Mouse (Mus musculus) lung, adult 2 months (tissue): ENCODE results near the gene Slc22a8. TPM values are rescaled to one million over a fixed set of nuclear protein-coding genes. Genes with fewer than 3 reads are reported as not detected.

Experiments
- DNase-seq: peaks from one replicate; pipeline ENCODE4 v3.0.0; 2022
- H3K4me1 ChIP-seq: fragments of 200-500 bp; 2 replicates; pipeline ENCODE4 v1.6.1; 2011; ENCODE audit warnings: low read length; ENCODE audit not compliant: control insufficient read depth, insufficient read depth
- H3K4me3 ChIP-seq: fragments of 200-500 bp; replicated peaks from 2 replicates; pipeline ENCODE3; 2011; ENCODE audit warnings: low read depth, mild to moderate bottlenecking, control low read depth, low read length; ENCODE audit errors: extremely low read depth
- CTCF ChIP-seq: fragments of 200-500 bp; IDR thresholded peaks from 2 replicates; pipeline ENCODE4 v1.5.1; 2011; ENCODE audit warnings: mild to moderate bottlenecking, low read length, control low read depth; ENCODE audit not compliant: insufficient read depth
- POLR2A ChIP-seq: fragments of 200-500 bp; IDR thresholded peaks from 2 replicates; pipeline ENCODE4 v1.6.1; 2011; ENCODE audit warnings: low read depth, mild to moderate bottlenecking, control low read depth, low read length, borderline replicate concordance; ENCODE audit errors: extremely low read depth
- WGBS: fragments of 180-500 bp; shearing (Covaris S2); methylation state at CpG from one replicate; pipeline ENCODE4 v1.1.7; 2018; 5-methylcytosine and 5-hydroxymethylcytosine counted together
- polyA plus RNA-seq: library from polyadenylated mRNA; depleted of rRNA; stranded (reverse); fragments of >200 nt; gene quantifications from 2 replicates; pipeline ENCODE4 v1.2.3, GENCODE M21; 2012

Slc22a8 gene
- polyA plus RNA-seq, 1 experiment, result not detected

DNA sequence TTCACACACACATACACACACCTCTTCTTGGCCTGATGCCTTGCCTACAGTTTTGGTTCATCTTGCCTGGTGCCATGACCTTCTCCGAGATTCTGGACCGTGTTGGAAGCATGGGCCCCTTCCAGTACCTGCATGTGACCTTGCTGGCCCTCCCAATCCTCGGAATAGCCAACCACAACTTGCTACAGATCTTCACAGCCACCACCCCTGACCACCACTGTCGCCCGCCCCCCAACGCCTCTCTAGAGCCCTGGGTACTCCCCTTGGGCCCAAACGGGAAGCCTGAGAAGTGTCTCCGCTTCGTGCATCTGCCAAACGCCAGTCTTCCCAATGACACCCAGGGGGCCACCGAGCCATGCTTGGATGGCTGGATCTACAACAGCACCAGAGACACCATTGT lies 2.8 kb downstream of the Slc22a8 start:
- no peaks in the 10 kb centered on the region for H3K4me1 ChIP-seq
- H3K4me3 ChIP-seq, result no peak overlapping the region
- TF ChIP-seq POLR2A (no peak), CTCF (no peak)
- 83% methylated on average over 11 of the region's 11 CpGs for WGBS
- DNase-seq, result no peak

DNA sequence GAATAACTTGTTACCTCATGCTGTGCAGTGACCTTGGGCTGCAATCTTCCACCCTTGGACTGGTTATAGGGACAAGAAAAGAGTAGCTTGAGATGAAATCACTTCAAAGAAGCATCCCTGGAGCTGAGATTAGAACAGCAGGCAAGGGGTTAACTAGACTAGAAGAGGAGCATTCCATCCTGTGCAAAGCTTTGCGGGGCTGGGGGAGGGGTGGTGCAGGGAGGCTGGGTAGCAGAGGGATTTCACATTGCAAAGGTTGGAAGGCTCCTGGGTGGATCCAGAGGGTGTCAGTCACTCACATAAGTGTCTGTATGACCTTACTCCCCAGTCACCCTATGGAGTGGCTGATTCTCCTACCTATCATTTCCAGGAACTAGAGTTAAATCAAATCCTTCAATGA lies 3.5 kb downstream of the Slc22a8 start:
- TF ChIP-seq POLR2A (no peak), CTCF (no peak)
- Histone ChIP-seq H3K4me3 (no peak overlapping the region), H3K4me1 (no peaks in the 10 kb centered on the region)
- DNase-seq, result no peak
- WGBS, result 4% methylated on average over 1 of the region's 1 CpGs

DNA sequence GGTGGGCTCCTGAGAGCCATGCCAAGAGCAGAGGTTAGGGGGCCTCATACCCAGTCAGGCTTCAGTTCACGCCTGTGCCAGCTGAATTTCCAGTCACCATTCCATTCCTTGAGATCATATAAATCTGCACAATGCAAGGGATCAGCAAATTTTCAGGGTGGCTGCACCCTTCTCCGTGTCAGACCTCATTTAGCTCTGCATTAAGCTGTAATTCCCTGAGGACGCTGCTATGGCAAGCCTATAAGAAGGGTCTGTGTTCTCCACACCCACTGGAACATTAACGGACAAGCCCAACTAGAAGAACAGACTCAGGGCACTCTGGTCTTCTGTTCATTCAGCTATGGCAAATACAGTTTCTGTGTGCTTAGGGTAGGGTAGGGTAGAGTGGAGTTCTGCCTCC lies 6.2 kb downstream of the Slc22a8 start:
- DNase-seq, result no peak
- no peak overlapping the region for H3K4me3 ChIP-seq
- TF ChIP-seq POLR2A, result no peak
- no peak for TF ChIP-seq CTCF
- 69% methylated on average over 4 of the region's 4 CpGs for WGBS
- H3K4me1 ChIP-seq, result no peaks in the 10 kb centered on the region

DNA sequence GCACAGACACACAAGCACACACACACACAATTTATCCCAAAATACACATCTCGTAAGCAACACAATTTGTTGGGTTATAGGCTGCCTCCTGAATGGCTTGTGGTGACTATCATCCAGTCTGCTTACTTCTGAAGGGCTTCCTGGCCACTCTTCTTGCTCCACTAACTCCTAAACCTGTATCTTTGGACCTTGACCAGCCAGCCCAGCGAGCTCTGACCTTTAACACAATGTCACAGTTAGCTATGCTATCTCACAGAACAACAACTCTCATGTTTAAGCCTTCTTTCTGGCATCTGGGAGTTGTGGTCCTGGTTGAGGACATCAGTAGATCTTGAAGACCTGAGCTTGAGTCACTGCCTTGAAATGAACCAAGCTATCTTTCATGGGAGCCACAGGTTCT lies 8.2 kb downstream of the Slc22a8 start:
- DNase-seq, result no peak
- TF ChIP-seq CTCF (no peak), POLR2A (no peak)
- 73% methylated on average over 2 of the region's 2 CpGs for WGBS
- H3K4me1 ChIP-seq, result no peaks in the 10 kb centered on the region
- no peak overlapping the region for H3K4me3 ChIP-seq

DNA sequence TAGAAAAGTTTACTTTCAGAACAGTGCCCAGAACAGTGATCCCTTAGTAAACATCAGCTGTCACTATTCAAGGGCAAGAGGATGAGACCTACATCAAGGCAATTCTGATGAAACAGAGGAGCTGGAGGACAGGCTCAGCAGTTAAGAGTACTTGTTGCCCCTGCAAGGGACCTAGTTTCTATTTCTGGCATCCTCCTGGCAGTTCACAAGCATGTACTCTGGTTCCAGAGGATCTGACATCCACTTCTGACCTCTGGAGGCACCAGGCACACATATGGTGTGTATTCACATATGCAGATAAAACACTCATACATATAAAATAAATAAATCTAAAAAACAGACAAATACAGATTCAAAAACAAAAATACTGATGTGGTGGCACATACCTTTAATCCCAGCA lies 10.9 kb downstream of the Slc22a8 start:
- Histone ChIP-seq H3K4me3 (no peak overlapping the region), H3K4me1 (no peaks in the 10 kb centered on the region)
- DNase-seq, result no peak
- TF ChIP-seq CTCF (no peak), POLR2A (no peak)

DNA sequence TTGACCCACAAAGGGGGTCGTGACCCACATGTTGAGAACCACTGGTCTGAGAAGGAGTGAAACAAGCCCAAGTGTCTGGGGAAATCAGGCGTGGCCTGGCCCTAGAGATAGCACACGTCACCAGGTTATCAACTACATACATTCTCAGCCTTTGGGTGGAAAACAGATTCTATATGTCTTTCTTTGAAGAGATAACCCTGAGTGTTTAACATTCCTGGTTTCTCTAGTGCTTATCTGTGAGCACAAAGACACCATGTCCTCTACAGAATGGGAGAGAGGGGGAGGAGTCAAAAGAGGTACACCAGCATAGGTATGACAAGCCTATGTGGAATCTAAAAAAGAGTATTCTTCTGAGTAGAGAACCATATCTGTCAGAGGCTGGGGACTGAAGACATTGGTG lies 11.9 kb downstream of the Slc22a8 start:
- TF ChIP-seq POLR2A, result no peak
- no peak for TF ChIP-seq CTCF
- WGBS, result 55% methylated on average over 3 of the region's 3 CpGs

DNA sequence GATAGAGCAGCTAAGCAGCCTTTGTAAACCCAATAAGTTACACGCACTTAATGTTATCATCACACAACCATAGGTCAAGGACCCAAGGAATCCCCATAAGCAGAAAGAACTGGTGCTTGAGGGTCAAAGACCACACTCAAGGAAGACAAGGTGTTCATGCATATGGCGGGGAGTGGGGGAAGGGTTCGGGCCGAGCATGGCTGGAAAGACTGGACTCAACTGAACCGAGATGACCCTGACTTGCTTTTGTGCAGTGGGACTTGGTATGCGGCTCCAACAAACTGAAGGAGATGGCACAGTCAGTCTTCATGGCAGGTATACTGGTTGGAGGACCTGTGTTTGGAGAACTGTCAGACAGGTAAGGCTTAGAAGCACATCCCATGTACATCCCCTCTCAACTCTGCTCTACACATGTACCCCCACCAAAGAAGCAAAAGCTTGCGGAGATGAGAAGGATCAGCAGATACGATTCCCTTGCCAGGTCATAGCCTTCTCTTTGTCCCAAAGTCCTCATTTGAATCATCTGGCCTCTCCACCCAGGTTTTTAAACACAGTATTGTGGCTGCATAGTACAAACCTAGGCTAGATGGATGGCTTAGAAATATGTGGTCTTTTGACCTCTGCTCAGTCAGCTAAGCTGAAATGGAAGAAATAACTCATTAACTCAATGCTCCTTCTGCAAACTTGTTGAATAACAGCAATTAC lies 13.6 kb downstream of the Slc22a8 start:
- no peak overlapping the region for H3K4me3 ChIP-seq
- TF ChIP-seq POLR2A (no peak), CTCF (no peak)
- WGBS, result 88% methylated on average over 8 of the region's 8 CpGs
- no peaks in the 10 kb centered on the region for H3K4me1 ChIP-seq
- no peak for DNase-seq

More for the DNA sequence above, 11.9 kb downstream of the Slc22a8 start:
- no peaks in the 10 kb centered on the region for H3K4me1 ChIP-seq
- no peak for DNase-seq
- no peak overlapping the region for H3K4me3 ChIP-seq

DNA sequence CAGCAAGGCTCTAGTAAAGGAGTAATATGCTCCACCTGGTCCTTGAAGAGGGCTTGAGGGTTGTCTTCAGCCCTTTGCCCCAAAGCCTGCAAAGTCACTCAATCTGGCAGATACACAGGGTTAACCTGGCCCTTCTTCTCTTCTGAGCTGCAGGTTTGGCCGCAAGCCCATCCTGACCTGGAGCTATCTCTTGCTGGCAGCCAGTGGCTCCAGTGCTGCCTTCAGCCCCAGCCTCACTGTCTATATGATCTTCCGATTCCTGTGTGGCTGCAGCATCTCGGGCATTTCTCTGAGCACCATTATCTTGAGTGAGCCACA lies 14.1 kb downstream of the Slc22a8 start:
- TF ChIP-seq POLR2A (no peak), CTCF (no peak)
- no peak for DNase-seq
- H3K4me3 ChIP-seq, result no peak overlapping the region
- H3K4me1 ChIP-seq, result no peaks in the 10 kb centered on the region
- WGBS, result 82% methylated on average over 3 of the region's 3 CpGs

DNA sequence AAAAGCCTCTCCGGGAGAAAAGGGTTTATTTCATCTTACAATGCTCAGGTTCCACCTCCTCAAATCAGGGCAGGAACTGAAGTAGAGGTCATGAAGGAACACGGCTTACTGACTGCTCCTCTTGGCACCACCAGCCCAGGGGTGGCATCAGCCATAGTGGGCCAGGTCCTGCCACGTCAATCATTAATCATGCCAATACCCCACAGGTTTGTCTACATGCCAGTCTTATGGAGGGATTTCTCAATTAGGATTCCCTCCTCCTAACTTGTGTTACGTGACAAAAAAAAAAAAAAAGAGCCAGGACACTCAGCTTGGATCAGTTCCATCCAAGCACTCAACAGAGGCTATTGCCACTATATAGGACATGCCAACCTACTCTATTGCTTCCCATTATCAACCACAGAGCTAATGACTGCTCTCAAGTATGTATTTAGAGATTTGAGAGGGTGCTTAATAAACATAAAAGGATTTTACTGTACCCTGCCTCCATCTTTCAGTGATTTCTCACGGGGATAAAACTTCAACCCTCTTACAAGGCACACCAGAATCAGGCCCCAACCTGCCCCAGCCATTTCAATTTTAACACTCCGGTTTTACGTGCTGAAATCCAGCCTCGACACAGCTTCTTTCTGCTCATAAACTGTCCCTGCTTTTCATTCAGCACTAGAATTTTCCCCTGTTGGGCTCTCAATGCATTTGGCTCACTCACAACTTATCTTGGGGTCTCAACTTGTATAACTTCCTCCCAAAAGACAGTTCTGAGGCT lies 20.5 kb downstream of the Slc22a8 start:
- WGBS, result 61% methylated on average over 8 of the region's 8 CpGs
- no peak for DNase-seq
- Histone ChIP-seq H3K4me3 (no peak overlapping the region), H3K4me1 (no peaks in the 10 kb centered on the region)
- TF ChIP-seq POLR2A (no peak), CTCF (no peak)

DNA sequence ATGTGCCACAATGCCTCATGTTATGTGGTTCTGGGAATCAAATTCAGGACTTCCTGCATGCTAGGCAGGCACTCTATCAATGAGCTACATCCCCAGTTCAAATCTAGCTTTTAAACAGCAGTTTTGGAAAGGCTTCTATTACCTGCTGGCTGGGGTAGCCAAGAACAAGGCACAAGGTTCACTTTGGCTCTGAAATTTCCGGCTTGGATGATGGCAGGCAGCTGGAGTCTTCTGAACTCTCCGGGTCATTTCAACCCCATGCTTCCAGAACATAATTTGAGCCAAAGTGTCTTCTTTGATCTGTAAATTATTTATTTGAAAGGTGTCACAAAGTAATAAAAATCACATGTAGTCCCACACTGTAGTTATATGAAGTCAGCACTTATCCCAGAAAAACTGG lies 22.1 kb downstream of the Slc22a8 start:
- TF ChIP-seq POLR2A (no peak), CTCF (no peak)
- Histone ChIP-seq H3K4me3 (no peak overlapping the region), H3K4me1 (no peaks in the 10 kb centered on the region)
- no peak for DNase-seq
- WGBS, result 77% methylated on average over 2 of the region's 2 CpGs
